Mouse (Mus musculus) stomach, embryonic 16.5 days (tissue): Measurements from ENCODE around the gene Dnase1l1. TPM values are rescaled to one million over a fixed set of nuclear protein-coding genes. Genes with fewer than 3 reads are reported as not detected.
A peak's percentile ranks its signal among the peaks of the same experiment; 100 is the strongest.

Experiments
- ATAC-seq: fragments of 200-750 bp; cut with Nextera tagmentation; 2 replicates; pipeline ENCODE4 v1.8.0; 2017; ENCODE audit warnings: moderate number of reproducible peaks, moderate TSS enrichment; ENCODE audit not compliant: insufficient read depth, low FRiP score
- H3K27ac ChIP-seq: fragments of 300-500 bp; sonication (generic); 2 replicates; pipeline ENCODE4 v1.5.1; 2014; ENCODE audit warnings: low read length
- H3K27me3 ChIP-seq: fragments of 300-500 bp; sonication (generic); 2 replicates; pipeline ENCODE4 v1.6.1; 2014; ENCODE audit warnings: low read length, control low read depth, mixed read lengths; ENCODE audit not compliant: control insufficient read depth, insufficient read depth
- H3K36me3 ChIP-seq: fragments of 300-500 bp; sonication (generic); 2 replicates; pipeline ENCODE4 v1.6.1; 2014; ENCODE audit warnings: low read length; ENCODE audit not compliant: control insufficient read depth, insufficient read depth
- H3K4me1 ChIP-seq: fragments of 300-500 bp; sonication (generic); 2 replicates; pipeline ENCODE4 v1.6.1; 2014; ENCODE audit warnings: low read length, control low read depth, mixed read lengths; ENCODE audit not compliant: control insufficient read depth, insufficient read depth
- H3K4me2 ChIP-seq: fragments of 300-500 bp; sonication (generic); 2 replicates; pipeline ENCODE4 v1.6.1; 2014; ENCODE audit warnings: low read depth, low read length, mixed read lengths
- H3K4me3 ChIP-seq: fragments of 300-500 bp; sonication (generic); replicated peaks from 2 replicates; pipeline ENCODE4 v1.5.1; 2014; ENCODE audit warnings: mild to moderate bottlenecking, low read length
- H3K9ac ChIP-seq: fragments of 300-500 bp; sonication (generic); 2 replicates; pipeline ENCODE4 v1.6.1; 2014; ENCODE audit warnings: low read length
- H3K9me3 ChIP-seq: fragments of 300-500 bp; sonication (generic); replicated peaks from 2 replicates; pipeline ENCODE4 v1.6.1; 2016; ENCODE audit warnings: low read length, control low read depth; ENCODE audit not compliant: control insufficient read depth
- WGBS: fragments of 180-500 bp; shearing (Covaris S2); extraction: QIAGEN DNeasy Blood & Tissue Kit; methylation state at CpG from one replicate; pipeline ENCODE4 v1.1.7; 2014; 5-methylcytosine and 5-hydroxymethylcytosine counted together
- polyA plus RNA-seq: library from polyadenylated mRNA; unstranded; fragments of >200 nt; fragmentation: Nextera tagmentation; extraction: Ambion mirVana; gene quantifications from 2 replicates; pipeline ENCODE4 v1.2.1, GENCODE M21; 2015

Gene Dnase1l1
- polyA plus RNA-seq, 1 experiment from 2014 or later, result 14.8 TPM

DNA sequence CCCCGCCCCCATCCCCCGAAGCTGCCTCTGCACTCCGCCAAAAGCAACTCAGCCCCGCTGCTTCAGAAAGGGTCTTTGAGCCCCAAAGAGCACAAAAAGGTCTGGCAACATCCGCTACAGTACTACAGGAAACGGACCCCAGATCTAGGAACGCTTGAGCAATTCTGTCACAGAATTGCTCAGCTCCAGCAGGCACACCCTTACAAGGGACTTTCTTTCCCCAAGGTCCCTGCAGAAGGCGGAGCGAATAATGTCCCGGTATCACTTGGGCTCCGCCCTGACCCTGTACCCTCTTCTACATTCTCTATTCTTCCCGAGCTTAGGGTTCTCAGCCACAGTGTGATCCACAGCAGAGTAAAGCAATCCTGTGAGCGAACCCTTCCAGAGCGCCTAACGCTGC is 35.4 kb downstream of the Dnase1l1 start:
- 20% methylated on average over 15 of the region's 15 CpGs for WGBS
- ATAC-seq, result peak; percentile 12; the same call in 1 of the 2 replicates
- H3K27me3 ChIP-seq, result no peaks in the 10 kb centered on the region
- H3K4me1 ChIP-seq, result no peaks in the 10 kb centered on the region
- H3K4me2 ChIP-seq, result peak overlapping the region; percentile 45
- H3K36me3 ChIP-seq, result 0 out of 2 replicates have a peak, but pooled peaks cover 5% of the 10 kb centered on the region
- H3K9ac ChIP-seq, result peak overlapping the region; percentile 73
- H3K4me3 ChIP-seq, result peak overlapping the region; percentile 58
- H3K9me3 ChIP-seq, result no peaks in the 10 kb centered on the region
- H3K27ac ChIP-seq, result peak overlapping the region; percentile 91

DNA sequence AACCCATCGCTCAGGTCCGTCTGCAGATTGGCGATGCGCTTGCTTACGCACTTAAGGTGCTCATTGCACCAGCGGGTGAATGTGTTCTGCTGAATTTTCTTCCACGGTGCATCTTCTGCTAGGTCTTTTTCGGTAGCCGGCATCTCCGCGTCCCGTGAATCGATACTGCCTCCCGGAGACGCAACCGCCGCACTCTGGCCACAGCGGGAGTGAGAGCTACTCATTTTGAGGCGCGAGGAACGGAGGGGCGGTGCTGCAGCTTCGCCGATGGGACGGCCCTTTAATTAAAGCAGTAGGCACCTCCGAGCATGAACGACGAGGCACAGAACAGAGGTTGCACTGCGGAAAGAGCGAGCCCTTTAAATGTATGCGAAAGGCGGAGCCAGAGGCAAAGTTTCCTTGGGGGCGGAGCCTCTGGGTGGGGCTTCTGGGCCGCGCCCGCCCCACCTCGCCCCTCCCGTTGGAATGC is 35.9 kb downstream of the Dnase1l1 start:
- 23% methylated on average over 37 of the region's 38 CpGs for WGBS
- Histone ChIP-seq H3K4me2 (peak overlapping the region; percentile 56), H3K27me3 (no peaks in the 10 kb centered on the region), H3K9ac (peak overlapping the region; percentile 77), H3K9me3 (no peaks in the 10 kb centered on the region), H3K4me3 (peak overlapping the region; percentile 58), H3K27ac (peak overlapping the region; percentile 91), H3K4me1 (no peaks in the 10 kb centered on the region), H3K36me3 (0 out of 2 replicates have a peak, but pooled peaks cover 9% of the 10 kb centered on the region)
- peak; percentile 87 for ATAC-seq

DNA sequence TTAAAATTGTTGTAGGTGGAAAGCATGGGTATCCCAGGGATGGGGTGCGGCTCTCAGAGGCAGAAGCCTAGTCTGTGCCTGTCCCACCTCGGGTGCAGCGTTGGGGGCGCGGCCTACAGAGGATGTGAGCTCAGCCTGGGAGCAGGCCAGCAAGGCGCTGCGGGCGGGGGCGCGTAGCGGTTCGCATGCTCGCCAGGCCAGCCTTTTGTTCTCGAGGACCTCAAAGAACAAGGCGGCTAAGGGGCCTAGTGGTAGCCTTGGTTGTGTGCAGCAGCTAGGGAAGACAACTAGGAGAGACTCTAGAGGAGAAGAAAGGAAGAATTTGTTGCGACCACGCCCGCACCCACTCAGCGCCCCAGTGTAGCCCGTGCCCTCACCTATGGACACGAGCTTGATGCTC is 36.5 kb downstream of the Dnase1l1 start:
- Histone ChIP-seq H3K27ac (peak overlapping the region; percentile 91), H3K27me3 (no peaks in the 10 kb centered on the region), H3K36me3 (0 out of 2 replicates have a peak, but pooled peaks cover 13% of the 10 kb centered on the region), H3K9me3 (no peaks in the 10 kb centered on the region), H3K4me3 (peak overlapping the region; percentile 58), H3K9ac (peak overlapping the region; percentile 77), H3K4me2 (peak overlapping the region; percentile 56), H3K4me1 (no peaks in the 10 kb centered on the region)
- peak; percentile 26; the same call in 1 of the 2 replicates for ATAC-seq
- WGBS, result 19% methylated on average over 21 of the region's 21 CpGs

GRCm38 (mm10) chrX:74245107-74245506 is 37.0 kb downstream of the Dnase1l1 start:
- H3K27me3 ChIP-seq, result no peaks in the 10 kb centered on the region
- H3K9me3 ChIP-seq, result no peaks in the 10 kb centered on the region
- H3K4me1 ChIP-seq, result no peaks in the 10 kb centered on the region
- ATAC-seq, result no peak
- H3K27ac ChIP-seq, result peak overlapping the region; percentile 91
- WGBS, result 17% methylated on average over 1 of the region's 1 CpGs
- peak overlapping the region; percentile 56 for H3K4me2 ChIP-seq
- H3K9ac ChIP-seq, result peak overlapping the region; percentile 77
- peak overlapping the region; percentile 58 for H3K4me3 ChIP-seq
- 0 out of 2 replicates have a peak, but pooled peaks cover 13% of the 10 kb centered on the region for H3K36me3 ChIP-seq

DNA sequence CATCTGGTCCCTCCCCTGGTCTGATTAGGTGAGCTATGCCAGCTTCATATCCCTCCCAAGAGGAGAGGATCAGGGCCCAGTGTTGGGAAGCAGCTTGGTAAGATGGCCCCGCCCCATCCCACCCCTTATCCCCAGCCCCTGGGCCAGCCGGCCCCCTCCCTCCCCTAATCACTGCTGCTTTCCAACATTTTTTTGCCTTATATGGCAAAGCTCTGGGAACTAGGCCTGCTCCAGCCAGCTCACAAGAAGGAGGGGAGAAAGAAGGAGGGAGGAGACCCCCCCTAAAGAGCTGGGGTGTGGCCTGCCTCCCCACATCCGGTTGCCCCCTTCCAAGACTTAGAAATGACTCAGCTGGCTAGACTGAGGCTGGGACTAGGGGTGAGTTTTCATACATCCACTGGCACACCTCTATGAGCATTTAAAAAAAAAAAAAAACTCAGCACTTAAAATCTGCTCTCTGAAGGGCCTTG is 37.5 kb downstream of the Dnase1l1 start:
- Histone ChIP-seq H3K9ac (peak overlapping the region; percentile 77), H3K9me3 (no peaks in the 10 kb centered on the region), H3K4me3 (peak overlapping the region; percentile 58), H3K27me3 (no peaks in the 10 kb centered on the region), H3K4me2 (peak overlapping the region; percentile 56), H3K36me3 (0 out of 2 replicates have a peak, but pooled peaks cover 13% of the 10 kb centered on the region), H3K4me1 (no peaks in the 10 kb centered on the region), H3K27ac (peak overlapping the region; percentile 91)
- ATAC-seq, result peak; percentile 56
- WGBS, result 25% methylated on average over 3 of the region's 3 CpGs

DNA sequence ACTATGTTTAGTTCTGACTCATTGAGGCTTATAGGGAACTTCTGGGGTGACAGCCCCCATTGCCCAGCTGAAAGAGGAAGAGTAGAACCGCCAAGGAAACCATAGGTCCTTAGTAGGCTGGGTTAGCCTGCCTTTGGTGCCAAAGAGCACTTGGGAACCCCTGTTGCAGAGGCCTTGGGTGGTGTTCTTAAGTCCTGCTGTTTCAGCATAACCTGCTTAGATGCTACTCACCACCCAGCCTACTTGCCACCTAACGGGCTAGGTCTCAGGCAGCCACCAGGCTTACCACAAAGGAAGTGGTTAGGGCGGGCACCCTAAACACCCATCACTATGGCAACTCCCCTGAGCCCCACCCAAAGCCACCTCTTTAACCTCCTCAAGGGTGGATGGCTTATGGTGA is 38.3 kb downstream of the Dnase1l1 start:
- H3K9me3 ChIP-seq, result no peaks in the 10 kb centered on the region
- H3K4me1 ChIP-seq, result no peaks in the 10 kb centered on the region
- H3K4me2 ChIP-seq, result peak overlapping the region; percentile 56
- peak overlapping the region; percentile 79 for H3K27ac ChIP-seq
- H3K36me3 ChIP-seq, result peaks cover 16% of the 10 kb centered on the region; the same call in 1 of the 2 replicates
- WGBS, result 39% methylated on average over 3 of the region's 3 CpGs
- no peaks in the 10 kb centered on the region for H3K27me3 ChIP-seq
- peak overlapping the region; percentile 58 for H3K4me3 ChIP-seq
- ATAC-seq, result no peak
- H3K9ac ChIP-seq, result peak overlapping the region; percentile 73

GRCm38 (mm10) chrX:74243396-74243795 is 38.7 kb downstream of the Dnase1l1 start:
- no peaks in the 10 kb centered on the region for H3K9me3 ChIP-seq
- H3K4me3 ChIP-seq, result peak overlapping the region; percentile 58
- no peaks in the 10 kb centered on the region for H3K27me3 ChIP-seq
- ATAC-seq, result no peak
- peak overlapping the region; percentile 79; the same call in 1 of the 2 replicates for H3K27ac ChIP-seq
- H3K36me3 ChIP-seq, result peaks cover 16% of the 10 kb centered on the region; the same call in 1 of the 2 replicates
- 63% methylated on average over 2 of the region's 2 CpGs for WGBS
- peak overlapping the region; percentile 56 for H3K4me2 ChIP-seq
- peak overlapping the region; percentile 73 for H3K9ac ChIP-seq
- H3K4me1 ChIP-seq, result no peaks in the 10 kb centered on the region

DNA sequence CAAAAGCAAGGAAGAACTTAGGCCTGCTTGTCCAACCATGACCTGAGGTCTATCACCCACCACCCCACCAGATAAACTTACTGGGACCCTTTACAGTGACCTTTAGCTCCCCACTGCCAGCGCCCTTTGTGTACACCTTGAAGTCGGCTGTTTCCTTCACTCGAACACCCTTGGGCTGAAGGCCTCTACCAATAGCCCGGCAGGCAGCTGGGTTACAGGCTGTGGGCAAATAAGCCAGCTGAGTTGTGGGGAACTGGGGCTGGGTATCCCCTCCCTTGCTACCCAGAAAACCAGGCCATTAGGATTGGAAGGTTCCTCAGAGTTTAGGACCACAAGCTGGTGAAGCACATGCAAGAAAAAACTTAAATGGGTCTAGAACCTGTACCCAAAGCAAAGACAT is 41.8 kb downstream of the Dnase1l1 start:
- Histone ChIP-seq H3K27me3 (no peaks in the 10 kb centered on the region), H3K9ac (no peak overlapping the region), H3K9me3 (no peaks in the 10 kb centered on the region), H3K4me1 (no peaks in the 10 kb centered on the region), H3K4me3 (no peak overlapping the region), H3K27ac (no peak overlapping the region), H3K36me3 (peaks cover 21% of the 10 kb centered on the region; the same call in 1 of the 2 replicates), H3K4me2 (no peak overlapping the region)
- ATAC-seq, result no peak
- 83% methylated on average over 4 of the region's 4 CpGs for WGBS

DNA sequence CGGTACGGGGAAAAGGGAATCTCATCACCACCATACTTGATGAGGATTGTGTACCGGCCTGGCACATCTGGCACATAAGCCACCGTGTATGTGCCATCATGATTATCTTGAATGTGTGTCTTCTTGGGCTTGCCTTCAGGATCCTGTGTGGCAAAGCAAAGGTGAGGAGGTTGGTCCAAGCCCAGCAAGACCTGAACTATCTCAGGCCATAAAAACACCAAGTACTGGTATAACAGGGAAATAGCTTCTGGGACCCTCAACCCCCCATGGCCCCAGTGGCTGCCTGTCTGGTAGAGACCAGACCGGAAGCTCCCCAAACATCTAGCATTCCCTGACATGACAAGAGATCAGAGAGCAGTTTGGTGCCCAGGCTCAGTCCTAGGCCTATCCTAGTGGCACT is 48.9 kb downstream of the Dnase1l1 start:
- no peaks in the 10 kb centered on the region for H3K4me1 ChIP-seq
- no peak overlapping the region for H3K4me2 ChIP-seq
- no peak for ATAC-seq
- no peaks in the 10 kb centered on the region for H3K9me3 ChIP-seq
- peaks cover 20% of the 10 kb centered on the region; the same call in 1 of the 2 replicates for H3K36me3 ChIP-seq
- no peak overlapping the region for H3K27ac ChIP-seq
- H3K9ac ChIP-seq, result no peak overlapping the region
- WGBS, result 88% methylated on average over 5 of the region's 5 CpGs
- no peak overlapping the region for H3K4me3 ChIP-seq
- no peaks in the 10 kb centered on the region for H3K27me3 ChIP-seq
